8 mouse cellular contexts compared by ENCODE assay signal in genomic region chr13:21173072-21173471, GRCm38 (mm10). TPM values are rescaled to one million over a fixed set of nuclear protein-coding genes. Genes with fewer than 3 reads are reported as not detected.
A peak's percentile ranks its signal among the peaks of the same experiment; 100 is the strongest.
DNase-seq lines count a peak whose midpoint lies in the region; ATAC-seq and TF ChIP-seq lines count a peak whose summit lies in the region.
"Had no signal": no experiment of that assay in that cellular context is flagged by ENCODE, and none has a peak within 500 bp of the region (broad histone marks: within the 10 kb centered on the region; RNA-seq: fewer than 3 reads in every experiment).

No protein-coding gene starts in this region.

- H3K9me3 ChIP-seq in hindbrain, embryonic 10.5 days: no peaks in the 10 kb centered on the region

- no peaks in the 10 kb centered on the region for H3K27me3 ChIP-seq in Patski
- H3K27me3 ChIP-seq in hindbrain, embryonic 10.5 days (ENCODE audit: insufficient read depth, poor library complexity, severe bottlenecking): no peaks in the 10 kb centered on the region

- peak overlapping the region; percentile 61 for H3K4me3 ChIP-seq in hindbrain, embryonic 10.5 days

- under 1% methylated on average over 11 of the region's 11 CpGs for WGBS in hindbrain, embryonic 10.5 days

- DNase-seq in Patski (ENCODE audit: low read depth, low spot score): no peak
- DNase-seq in cerebellum, adult 8-10 months: peak; percentile 61
- DNase-seq in forelimb bud, embryonic 11.5 days (ENCODE audit: low read depth, low spot score): peak; percentile 86
- DNase-seq in hindbrain, embryonic 10.5 days (ENCODE audit: low spot score): peak; percentile 72
- peak; percentile 74 to 75 for DNase-seq in layer of hippocampus, postnatal 10 days (ENCODE audit: low spot score in 2 of 2)
- peak; percentile 91 for DNase-seq in lung, postnatal 14 days
- peak; percentile 88 to 91 for DNase-seq in right cerebral cortex, postnatal 10 days (ENCODE audit: low spot score in 2 of 2)

- in situ Hi-C loops in Patski (cut with MboI; ENCODE audit: low pct_unique_long_range_greater_than_20kb): loop anchor here (10.0 to 25.0 kb wide), 2 partner anchors 772 to 1811 kb away; partner anchors contain the start of gene Zfp184

- H3K4me1 ChIP-seq in hindbrain, embryonic 10.5 days (replicated peaks): peaks cover 31% of the 10 kb centered on the region

- no peaks in the 10 kb centered on the region for H3K36me3 ChIP-seq in hindbrain, embryonic 10.5 days

- ATAC-seq in Patski: peak; percentile 45

- TF ChIP-seq CTCF in Patski (IDR thresholded peaks at IDR 0.05): no peak

- POLR2A ChIA-PET in Patski (lab: Charles Lee): no interaction called here

- CTCF ChIA-PET in Patski (lab: Charles Lee): interaction anchor here (0.8 to 2.6 kb wide), 3 partner anchors 13 to 25 kb away, joined by 3 to 7 read pairs (median 3); no protein-coding TSS in a partner anchor

- H3K27ac ChIP-seq in hindbrain, embryonic 10.5 days: peak overlapping the region; percentile 13; the same call in 1 of the 2 replicates

RNA-seq across cellular contexts. Expression of gene Trim27, which starts 6.2 kb away (rescaled TPM):
- polyA plus RNA-seq in Patski (2021): 57.8 TPM
- polyA plus RNA-seq in hindbrain, embryonic 10.5 days (2016; fragmentation: Nextera tagmentation; extraction: Ambion mirVana): 157 and 163 TPM in 2 replicates
- 10 to 100 TPM; 43.6 to 50.7 TPM for total RNA-seq in layer of hippocampus, postnatal 10 days (2021)

RNA-seq across cellular contexts. Expression of gene Olfr1368, which starts 27.4 kb away (rescaled TPM):
- polyA plus RNA-seq in Patski (2021): not detected
- not detected in 2 replicates for polyA plus RNA-seq in hindbrain, embryonic 10.5 days (2016; fragmentation: Nextera tagmentation; extraction: Ambion mirVana)
- not detected for total RNA-seq in layer of hippocampus, postnatal 10 days (2021)
- total RNA-seq: neutrophil, adult 5-6 weeks had no signal

RNA-seq across cellular contexts. Expression of gene Olfr263, which starts 43.6 kb away (rescaled TPM):
- polyA plus RNA-seq in Patski (2021): not detected
- polyA plus RNA-seq in hindbrain, embryonic 10.5 days (2016; fragmentation: Nextera tagmentation; extraction: Ambion mirVana): not detected in 2 replicates
- total RNA-seq in layer of hippocampus, postnatal 10 days (2021): not detected
- total RNA-seq: neutrophil, adult 5-6 weeks had no signal
